Mouse (Mus musculus): ENCODE results near the gene Prkcq. TPM values are rescaled to one million over a fixed set of nuclear protein-coding genes. Genes with fewer than 3 reads are reported as not detected.

Gene Prkcq
- total and polyA plus RNA-seq, 2 experiments from 2014 or later, result 4.8 to 5.2 TPM

DNA sequence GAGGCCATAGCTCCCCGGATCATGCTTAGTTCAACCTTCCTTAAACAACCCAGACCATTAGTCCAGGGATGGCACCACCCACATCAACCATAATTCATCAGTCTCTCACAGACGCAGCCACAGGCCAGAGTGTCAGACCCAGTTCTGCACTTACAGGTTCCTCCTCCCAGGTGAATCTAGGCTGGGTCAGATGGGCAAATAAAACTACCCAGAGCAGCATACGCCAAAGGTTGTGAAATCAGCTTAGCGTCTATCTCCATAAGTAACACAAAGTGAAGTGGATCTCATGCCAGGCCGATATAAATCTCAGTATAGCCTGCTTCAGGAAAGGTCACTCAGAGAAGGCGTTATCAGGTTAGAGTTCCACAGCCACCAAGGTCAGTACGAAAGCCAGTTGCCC is 126.9 kb downstream of the Prkcq start:
- Histone ChIP-seq H3K9ac (no peak overlapping the region), H3K4me1 (ENCODE audit: insufficient read depth) (no peaks in the 10 kb centered on the region), H3K36me3 (ENCODE audit: insufficient read depth) (no peaks in the 10 kb centered on the region), H3K27me3 (ENCODE audit: insufficient read depth, low read length) (no peaks in the 10 kb centered on the region), H3K27ac (ENCODE audit: low read depth, low read length) (no peak overlapping the region), H3K4me2 (ENCODE audit: low read depth) (no peak overlapping the region), H3K9me3 (ENCODE audit: low read length) (no peaks in the 10 kb centered on the region), H3K4me3 (ENCODE audit: low read depth, low read length) (no peak overlapping the region)
- no peak for DNase-seq
- 96% methylated on average over 7 of the region's 7 CpGs for WGBS
- no peak for TF ChIP-seq CTCF (IDR thresholded peaks at IDR 0.05; ENCODE audit: low read depth)
- ATAC-seq, result no peak

DNA sequence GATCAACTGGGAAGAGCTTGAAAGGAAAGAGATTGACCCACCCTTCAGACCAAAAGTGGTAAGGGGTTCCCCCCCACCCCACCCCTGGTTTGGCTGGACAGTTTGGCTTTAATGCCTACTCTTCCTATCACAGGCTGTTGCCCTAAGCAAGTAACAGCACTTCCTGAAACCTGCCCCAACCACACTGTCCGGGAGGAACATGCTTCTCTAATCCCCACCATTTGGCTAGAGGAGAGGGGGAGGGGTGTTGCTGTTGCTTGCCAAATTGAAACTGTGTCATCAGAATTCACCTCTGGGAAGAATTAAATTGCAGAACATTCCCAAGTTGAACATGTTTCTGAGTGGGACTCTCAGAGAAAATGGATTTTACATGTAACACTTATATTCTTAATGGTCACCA is 127.5 kb downstream of the Prkcq start:
- no peak overlapping the region for H3K9ac ChIP-seq

DNA sequence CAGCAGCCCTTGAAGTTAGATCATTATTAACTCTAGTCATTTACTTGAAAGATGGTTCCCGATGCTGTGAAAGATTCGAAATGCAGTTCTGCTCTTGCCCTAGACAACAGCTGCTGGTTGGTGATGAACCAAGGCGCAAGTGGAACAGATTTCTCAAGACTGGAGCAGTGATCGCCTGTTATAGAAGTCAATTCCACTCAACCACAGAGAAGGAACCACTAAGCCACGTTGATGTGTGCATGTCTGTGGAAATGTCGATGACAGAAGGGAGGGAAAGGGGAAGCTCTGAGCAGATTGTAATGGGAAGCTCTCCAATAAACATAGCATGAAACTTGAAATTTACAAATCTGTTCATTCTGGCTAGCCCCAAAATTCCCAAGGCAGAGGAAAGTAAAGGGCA is 128.5 kb downstream of the Prkcq start:
- H3K4me2 ChIP-seq (ENCODE audit: low read depth), result no peak overlapping the region
- 68% methylated on average over 6 of the region's 6 CpGs for WGBS
- peak; percentile 15 for DNase-seq
- H3K4me1 ChIP-seq (ENCODE audit: insufficient read depth), result no peaks in the 10 kb centered on the region
- H3K9ac ChIP-seq, result no peak overlapping the region
- H3K36me3 ChIP-seq (ENCODE audit: insufficient read depth), result no peaks in the 10 kb centered on the region
- H3K9me3 ChIP-seq (ENCODE audit: low read length), result no peaks in the 10 kb centered on the region
- no peak overlapping the region for H3K4me3 ChIP-seq (ENCODE audit: low read depth, low read length)
- ATAC-seq, result peak; percentile 82
- no peak overlapping the region for H3K27ac ChIP-seq (ENCODE audit: low read depth, low read length)
- no peak for TF ChIP-seq CTCF (IDR thresholded peaks at IDR 0.05; ENCODE audit: low read depth)
- no peaks in the 10 kb centered on the region for H3K27me3 ChIP-seq (ENCODE audit: insufficient read depth, low read length)

More for the DNA sequence above, 127.5 kb downstream of the Prkcq start:
- WGBS, result 38% methylated on average over 1 of the region's 1 CpGs
- Histone ChIP-seq H3K4me2 (ENCODE audit: low read depth) (no peak overlapping the region), H3K4me3 (ENCODE audit: low read depth, low read length) (no peak overlapping the region), H3K36me3 (ENCODE audit: insufficient read depth) (no peaks in the 10 kb centered on the region), H3K27ac (ENCODE audit: low read depth, low read length) (no peak overlapping the region), H3K9me3 (ENCODE audit: low read length) (no peaks in the 10 kb centered on the region), H3K4me1 (ENCODE audit: insufficient read depth) (no peaks in the 10 kb centered on the region), H3K27me3 (ENCODE audit: insufficient read depth, low read length) (no peaks in the 10 kb centered on the region)
- DNase-seq, result no peak
- no peak for TF ChIP-seq CTCF (IDR thresholded peaks at IDR 0.05; ENCODE audit: low read depth)
- no peak for ATAC-seq

DNA sequence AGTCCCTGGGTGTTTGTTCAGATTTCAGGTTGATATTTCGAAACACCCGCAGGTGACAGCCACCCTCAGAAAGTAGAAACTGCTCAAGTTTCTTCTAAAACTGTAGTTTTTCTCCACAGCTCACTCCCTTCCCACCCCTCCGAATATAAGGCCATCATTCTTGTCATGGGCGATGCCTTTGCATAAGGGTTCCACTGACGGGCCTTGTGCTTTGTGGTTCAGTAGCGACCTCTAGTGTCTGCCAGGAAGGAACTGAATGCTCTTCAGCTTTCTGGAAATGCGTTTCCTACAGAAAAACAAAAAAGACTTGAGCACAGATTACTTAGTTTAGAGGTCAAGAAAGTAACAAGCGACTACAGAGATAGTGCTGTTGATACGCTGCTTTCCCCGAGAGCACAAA is 148.3 kb downstream of the Prkcq start:
- Histone ChIP-seq H3K36me3 (ENCODE audit: insufficient read depth) (no peaks in the 10 kb centered on the region), H3K4me1 (ENCODE audit: insufficient read depth) (no peaks in the 10 kb centered on the region), H3K4me3 (ENCODE audit: low read depth, low read length) (no peak overlapping the region), H3K9ac (no peak overlapping the region), H3K27me3 (ENCODE audit: insufficient read depth, low read length) (no peaks in the 10 kb centered on the region; the same call in 1 of the 2 replicates), H3K27ac (ENCODE audit: low read depth, low read length) (no peak overlapping the region), H3K4me2 (ENCODE audit: low read depth) (no peak overlapping the region), H3K9me3 (ENCODE audit: low read length) (no peaks in the 10 kb centered on the region)
- peak; percentile 73 for DNase-seq
- ATAC-seq, result 0 out of 2 replicates have a peak, but pooled peaks have one; percentile 68
- WGBS, result 37% methylated on average over 10 of the region's 10 CpGs
- TF ChIP-seq CTCF (IDR thresholded peaks at IDR 0.05; ENCODE audit: low read depth), result peak; percentile 82

DNA sequence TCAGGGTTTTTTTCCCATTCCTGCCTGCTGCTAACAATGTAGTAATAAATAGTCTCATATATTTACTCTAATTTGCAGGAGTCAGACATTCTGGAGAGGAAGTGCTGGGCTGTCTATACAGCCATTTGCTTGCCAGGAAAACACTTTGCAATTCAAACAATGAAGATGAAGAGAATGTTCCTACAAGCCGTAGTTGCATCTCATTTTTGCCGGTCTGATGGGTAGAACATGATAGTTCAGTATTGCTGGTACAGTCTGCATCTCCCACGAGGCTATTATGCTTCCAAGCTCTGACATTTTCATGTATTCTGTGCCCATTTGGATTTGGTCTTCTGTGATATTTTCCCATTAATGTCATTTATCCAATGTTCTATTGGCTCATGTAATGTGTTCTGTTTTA is 150.5 kb downstream of the Prkcq start:
- no peaks in the 10 kb centered on the region for H3K9me3 ChIP-seq (ENCODE audit: low read length)
- no peak; the same call in 1 of the 2 replicates for ATAC-seq
- H3K4me1 ChIP-seq (ENCODE audit: insufficient read depth), result no peaks in the 10 kb centered on the region
- H3K36me3 ChIP-seq (ENCODE audit: insufficient read depth), result no peaks in the 10 kb centered on the region
- TF ChIP-seq CTCF (IDR thresholded peaks at IDR 0.05; ENCODE audit: low read depth), result no peak
- H3K27ac ChIP-seq (ENCODE audit: low read depth, low read length), result no peak overlapping the region
- no peak overlapping the region for H3K9ac ChIP-seq
- peak; percentile 10 for DNase-seq
- no peak overlapping the region for H3K4me2 ChIP-seq (ENCODE audit: low read depth)
- 53% methylated on average over 3 of the region's 3 CpGs for WGBS
- no peak overlapping the region for H3K4me3 ChIP-seq (ENCODE audit: low read depth, low read length)
- H3K27me3 ChIP-seq (ENCODE audit: insufficient read depth, low read length), result no peaks in the 10 kb centered on the region; the same call in 1 of the 2 replicates

DNA sequence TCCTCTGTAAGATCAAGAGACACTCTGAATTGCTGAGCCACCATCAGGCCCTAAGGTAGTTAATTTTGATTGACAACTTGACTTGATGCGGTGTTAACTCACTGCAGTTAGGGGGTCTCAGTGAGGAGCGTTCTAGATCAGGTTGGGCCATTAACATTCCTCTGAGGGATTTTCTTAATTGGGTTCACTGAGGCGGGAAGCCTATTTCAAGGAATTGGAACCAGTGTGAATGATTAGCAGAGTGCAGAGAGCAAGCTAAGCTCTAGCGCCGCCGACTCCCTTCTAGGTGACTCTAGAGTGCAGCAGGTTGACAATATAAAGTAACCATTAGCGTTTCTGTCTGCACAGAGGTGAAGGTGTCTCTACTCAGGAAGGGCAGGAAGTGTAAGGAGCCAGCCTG is 155.4 kb downstream of the Prkcq start:
- WGBS, result 45% methylated on average over 7 of the region's 7 CpGs

DNA sequence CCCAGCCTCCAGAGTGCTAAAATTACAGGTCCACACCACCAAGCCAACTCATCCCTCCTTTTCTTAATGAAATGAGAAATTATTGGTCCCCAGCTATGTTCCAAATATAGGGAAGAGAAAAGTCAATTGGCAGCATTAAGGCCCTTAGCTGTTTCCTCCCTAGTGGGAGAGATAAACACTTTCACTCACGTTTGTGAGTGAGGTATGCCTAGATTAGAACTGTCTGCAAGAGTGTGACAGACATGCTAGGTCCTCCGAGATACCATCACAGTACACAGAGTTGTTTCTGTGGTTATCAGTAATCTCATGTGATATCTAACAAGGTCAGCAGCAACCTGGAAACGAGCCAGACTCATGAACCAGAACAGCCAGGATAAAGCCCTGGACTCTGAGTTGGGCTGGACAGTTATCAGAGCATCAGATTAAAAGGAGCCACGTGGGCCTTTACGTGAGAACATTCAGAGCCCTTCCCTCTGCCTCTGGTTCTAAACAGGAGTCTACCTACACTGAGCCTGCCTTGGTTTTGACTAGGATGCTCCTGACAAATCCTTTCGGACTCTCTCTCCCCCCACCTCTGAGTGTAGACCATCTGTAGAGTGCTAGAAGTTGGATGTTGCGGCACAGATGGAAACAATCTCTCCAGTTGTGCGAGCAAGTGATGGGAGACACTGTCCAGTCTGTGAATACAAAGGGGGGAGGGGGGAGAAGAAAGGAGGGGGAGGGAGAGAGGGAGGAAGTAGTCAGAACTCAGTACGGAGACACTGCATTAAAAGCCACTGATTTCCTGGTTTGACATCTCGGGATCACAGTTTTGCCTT is 157.7 kb downstream of the Prkcq start:
- no peaks in the 10 kb centered on the region for H3K9me3 ChIP-seq (ENCODE audit: low read length)
- H3K4me2 ChIP-seq (ENCODE audit: low read depth), result no peak overlapping the region
- no peak overlapping the region for H3K9ac ChIP-seq
- no peak overlapping the region for H3K27ac ChIP-seq (ENCODE audit: low read depth, low read length)
- ATAC-seq (no peak), DNase-seq (no peak)
- 70% methylated on average over 10 of the region's 10 CpGs for WGBS
- H3K4me1 ChIP-seq (ENCODE audit: insufficient read depth), result no peaks in the 10 kb centered on the region
- H3K4me3 ChIP-seq (ENCODE audit: low read depth, low read length), result no peak overlapping the region
- no peak for TF ChIP-seq CTCF (IDR thresholded peaks at IDR 0.05; ENCODE audit: low read depth)
- H3K36me3 ChIP-seq (ENCODE audit: insufficient read depth), result no peaks in the 10 kb centered on the region
- no peaks in the 10 kb centered on the region for H3K27me3 ChIP-seq (ENCODE audit: insufficient read depth, low read length)

More for the DNA sequence above, 155.4 kb downstream of the Prkcq start:
- Histone ChIP-seq H3K9ac (no peak overlapping the region), H3K4me3 (ENCODE audit: low read depth, low read length) (no peak overlapping the region), H3K36me3 (ENCODE audit: insufficient read depth) (no peaks in the 10 kb centered on the region), H3K9me3 (ENCODE audit: low read length) (no peaks in the 10 kb centered on the region), H3K4me2 (ENCODE audit: low read depth) (no peak overlapping the region), H3K27ac (ENCODE audit: low read depth, low read length) (no peak overlapping the region), H3K4me1 (ENCODE audit: insufficient read depth) (no peaks in the 10 kb centered on the region), H3K27me3 (ENCODE audit: insufficient read depth, low read length) (no peaks in the 10 kb centered on the region)
- TF ChIP-seq CTCF (IDR thresholded peaks at IDR 0.05; ENCODE audit: low read depth), result no peak
- DNase-seq, result no peak
- no peak for ATAC-seq

Measured in forebrain, postnatal 0 days (tissue).